9 mouse cellular contexts compared by ENCODE assay signal in genomic region chr2:126360688-126361087, GRCm38 (mm10).
DNase-seq lines count a peak whose midpoint lies in the region; ATAC-seq lines count a peak whose summit lies in the region.
"Had no signal": no experiment of that assay in that cellular context is flagged by ENCODE, and none has a peak within 500 bp of the region (broad histone marks: within the 10 kb centered on the region; RNA-seq: fewer than 3 reads in every experiment).

No protein-coding gene starts in this region.

- no peaks in the 10 kb centered on the region for H3K36me3 ChIP-seq in heart, embryonic 11.5 days (ENCODE audit: control insufficient read depth, insufficient read depth, low read length)
- H3K36me3 ChIP-seq: neural tube, embryonic 13.5 days had no signal

- peak; percentile 78 for DNase-seq in 3T3-L1 (ENCODE audit: low read depth, low spot score)
- peak; percentile 21 to 49 for DNase-seq in kidney, postnatal 4 days
- DNase-seq in adrenal gland, adult 2 months, result no peak
- DNase-seq in left cerebral cortex, postnatal 36 days (ENCODE audit: low spot score in 2 of 2), result no peak

- H3K4me2 ChIP-seq in heart, embryonic 11.5 days, result no peak overlapping the region

- ATAC-seq in heart, embryonic 11.5 days (replicated peaks; ENCODE audit: insufficient number of reproducible peaks, low FRiP score, low TSS enrichment), result no peak
- ATAC-seq in megakaryocyte progenitor cell, adult 5-6 weeks (replicated peaks; ENCODE audit: poor library complexity), result no peak
- no peak for ATAC-seq in monocyte, adult 5-6 weeks (replicated peaks; ENCODE audit: insufficient number of reproducible peaks, low FRiP score, low TSS enrichment, poor library complexity, severe bottlenecking)

- intact Hi-C loops in left cerebral cortex, postnatal 36 days (cut with DNase I), result loop anchor here (5.0 kb wide), 1 partner anchor 353 kb away; no protein-coding TSS in a partner anchor

- no peaks in the 10 kb centered on the region for H3K27me3 ChIP-seq in heart, embryonic 11.5 days (ENCODE audit: control insufficient read depth, insufficient read depth, low read length)
- H3K27me3 ChIP-seq: neural tube, embryonic 13.5 days had no signal

- H3K9me3 ChIP-seq in heart, embryonic 11.5 days (replicated peaks; ENCODE audit: control insufficient read depth, low read length), result no peaks in the 10 kb centered on the region
- H3K9me3 ChIP-seq: neural tube, embryonic 13.5 days had no signal

- H3K9ac ChIP-seq in heart, embryonic 11.5 days (ENCODE audit: low read depth, low read length), result no peak overlapping the region
- H3K9ac ChIP-seq: neural tube, embryonic 13.5 days had no signal

- H3K4me3 ChIP-seq in brown adipose tissue, adult 24 weeks (ENCODE audit: insufficient read depth, low read depth, low read length), result no peak overlapping the region
- H3K4me3 ChIP-seq in heart, embryonic 11.5 days (ENCODE audit: low read depth, low read length), result no peak overlapping the region
- H3K4me3 ChIP-seq: neural tube, embryonic 13.5 days had no signal

- H3K4me1 ChIP-seq in brown adipose tissue, adult 24 weeks (ENCODE audit: control insufficient read depth, insufficient read depth, insufficient read length, low read length), result no peaks in the 10 kb centered on the region
- H3K4me1 ChIP-seq in heart, embryonic 11.5 days (ENCODE audit: control insufficient read depth, insufficient read depth, low read length), result no peaks in the 10 kb centered on the region

- H3K27ac ChIP-seq in brown adipose tissue, adult 24 weeks (replicated peaks; ENCODE audit: low read depth, low read length), result peak overlapping the region; percentile 65
- H3K27ac ChIP-seq in heart, embryonic 11.5 days (ENCODE audit: low read depth, low read length), result 0 out of 2 replicates have a peak overlapping the region, but pooled peaks have one; percentile 66
- H3K27ac ChIP-seq: neural tube, embryonic 13.5 days had no signal

- 59% methylated on average over 6 of the region's 6 CpGs for WGBS in heart, embryonic 11.5 days (ENCODE audit: insufficient replicate concordance)

Comparison
In these comparisons a context has a peak if more than half of its experiments do, and no peak if none do; other contexts are left out.
1. DNase-seq: peak in 3T3-L1 (single experiment) and kidney, postnatal 4 days (2 of 2); none in adrenal gland, adult 2 months (single experiment) and left cerebral cortex, postnatal 36 days (0 of 2).